Mouse (Mus musculus) lung, embryonic 14.5 days (tissue): Measurements from ENCODE around the gene Gm49405. TPM values are rescaled to one million over a fixed set of nuclear protein-coding genes. Genes with fewer than 3 reads are reported as not detected.

Source experiments
- ATAC-seq: fragments of 200-750 bp; cut with Nextera tagmentation; 2 replicates; pipeline ENCODE4 v1.8.0; 2017; ENCODE audit warnings: mild to moderate bottlenecking, moderate TSS enrichment, moderate library complexity; ENCODE audit not compliant: insufficient read depth
- DNase-seq: peaks from one replicate; pipeline ENCODE4 v3.0.0-alpha.2; 2015
- H3K27ac ChIP-seq: fragments of 300-500 bp; sonication (generic); 2 replicates; pipeline ENCODE4 v1.5.1; 2014; ENCODE audit warnings: low read depth, mild to moderate bottlenecking, moderate library complexity
- H3K27me3 ChIP-seq: fragments of 300-500 bp; sonication (generic); 2 replicates; pipeline ENCODE4 v1.6.1; 2014; ENCODE audit warnings: low read length, control low read depth; ENCODE audit not compliant: insufficient read depth
- H3K36me3 ChIP-seq: fragments of 300-500 bp; sonication (generic); 2 replicates; pipeline ENCODE4 v1.6.1; 2014; ENCODE audit warnings: control low read depth; ENCODE audit not compliant: insufficient read depth
- H3K4me1 ChIP-seq: fragments of 300-500 bp; sonication (generic); 2 replicates; pipeline ENCODE4 v1.6.1; 2014; ENCODE audit warnings: antibody characterized with exemption, control low read depth; ENCODE audit not compliant: insufficient read depth
- H3K4me2 ChIP-seq: fragments of 300-500 bp; sonication (generic); 2 replicates; pipeline ENCODE4 v1.6.1; 2014; ENCODE audit warnings: mild to moderate bottlenecking
- H3K4me3 ChIP-seq: fragments of 300-500 bp; sonication (generic); 2 replicates; pipeline ENCODE4 v1.5.1; 2014; ENCODE audit warnings: low read depth, low read length
- H3K9ac ChIP-seq: fragments of 300-500 bp; sonication (generic); 2 replicates; pipeline ENCODE4 v1.6.1; 2014
- H3K9me3 ChIP-seq: fragments of 300-500 bp; sonication (generic); 2 replicates; pipeline ENCODE4 v1.6.1; 2016; ENCODE audit warnings: low read depth, low read length, control low read depth
- CTCF ChIP-seq: IDR thresholded peaks from 2 replicates; pipeline ENCODE4 v1.5.1; 2016; ENCODE audit warnings: antibody characterized with exemption, low read depth
- WGBS: fragments of 180-500 bp; shearing (Covaris S2); extraction: QIAGEN DNeasy Blood & Tissue Kit; methylation state at CpG from one replicate; pipeline ENCODE4 v1.1.7; 2014; 5-methylcytosine and 5-hydroxymethylcytosine counted together
- polyA plus RNA-seq: library from polyadenylated mRNA; unstranded; fragments of >200 nt; fragmentation: Nextera tagmentation; extraction: Ambion mirVana; gene quantifications from 2 replicates; pipeline ENCODE4 v1.2.1, GENCODE M21; 2014

Gene Gm49405
- polyA plus RNA-seq, 1 experiment from 2014 or later, result 2.3 TPM

DNA sequence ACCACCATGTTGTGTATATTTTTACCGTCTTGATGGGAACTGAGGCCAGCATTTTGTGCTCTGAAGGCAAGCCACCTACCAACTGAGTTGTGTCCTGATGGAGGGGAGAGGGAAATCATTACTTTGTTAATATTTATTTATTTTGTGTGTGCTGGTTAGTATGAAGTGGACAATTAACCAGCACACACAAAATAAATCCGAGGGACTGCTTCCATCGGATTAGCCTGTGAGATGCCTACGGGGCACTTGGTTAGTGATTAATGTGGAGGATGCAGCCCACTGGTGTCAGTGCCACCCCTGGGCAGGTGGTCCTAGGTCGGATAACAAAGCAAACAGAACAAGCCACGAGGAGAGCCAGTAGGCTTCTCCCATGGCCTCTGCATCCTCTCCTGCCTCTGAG is 5.5 kb upstream of the Gm49405 start:
- no peak for ATAC-seq
- Histone ChIP-seq H3K9me3 (no peaks in the 10 kb centered on the region), H3K27me3 (no peaks in the 10 kb centered on the region), H3K9ac (no peak overlapping the region), H3K4me1 (no peaks in the 10 kb centered on the region), H3K27ac (no peak overlapping the region), H3K4me3 (no peak overlapping the region), H3K36me3 (no peaks in the 10 kb centered on the region), H3K4me2 (no peak overlapping the region)
- WGBS, result 34% methylated on average over 6 of the region's 6 CpGs
- DNase-seq, result no peak
- no peak for TF ChIP-seq CTCF

DNA sequence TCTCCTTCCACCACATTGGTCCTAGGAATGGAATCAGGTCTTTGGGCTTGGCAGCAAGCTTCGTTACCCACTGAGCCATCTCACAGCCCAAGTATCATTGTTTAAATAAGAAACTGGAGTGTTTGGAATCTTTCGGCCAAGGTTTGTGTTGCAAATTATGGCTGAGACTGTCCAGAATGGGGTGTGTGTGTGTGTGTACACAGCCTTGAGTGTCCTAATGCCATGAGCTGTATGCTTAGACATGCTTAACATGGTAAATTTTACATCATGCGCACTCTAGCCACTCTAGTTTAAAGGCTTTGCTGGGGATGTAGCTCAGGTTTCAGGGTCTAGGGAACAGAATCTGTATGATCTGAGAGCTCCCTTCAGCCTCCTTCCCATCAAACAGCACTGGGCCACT is 4.9 kb upstream of the Gm49405 start:
- 0 out of 2 replicates have a peak overlapping the region, but pooled peaks have one; percentile 18 for H3K27ac ChIP-seq
- H3K9ac ChIP-seq, result no peak overlapping the region
- no peaks in the 10 kb centered on the region for H3K4me1 ChIP-seq
- no peak for TF ChIP-seq CTCF
- no peaks in the 10 kb centered on the region for H3K9me3 ChIP-seq
- ATAC-seq (no peak), DNase-seq (peak; percentile 11)
- 54% methylated on average over 3 of the region's 3 CpGs for WGBS
- H3K36me3 ChIP-seq, result no peaks in the 10 kb centered on the region
- no peak overlapping the region for H3K4me3 ChIP-seq
- no peaks in the 10 kb centered on the region for H3K27me3 ChIP-seq
- H3K4me2 ChIP-seq, result no peak overlapping the region

DNA sequence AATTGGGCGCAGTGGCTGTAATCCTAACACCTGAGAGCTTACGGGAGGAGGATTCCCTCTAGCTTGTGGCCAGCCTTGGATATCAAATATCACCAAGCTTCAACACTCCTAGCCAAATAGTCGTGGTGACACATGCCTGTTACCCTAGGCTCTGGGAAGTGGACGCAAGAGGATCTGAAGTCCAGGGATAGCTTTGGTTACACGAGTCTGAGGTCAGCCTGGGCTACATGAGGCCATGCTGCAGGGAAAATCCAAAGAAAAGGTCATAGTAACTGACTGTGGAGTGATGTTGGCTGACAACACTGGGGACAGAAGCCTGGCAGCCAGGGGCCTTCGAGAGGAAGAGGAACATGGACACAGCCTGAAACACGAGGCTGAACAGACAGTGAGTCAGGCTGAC is 4.3 kb upstream of the Gm49405 start:
- peaks cover 2% of the 10 kb centered on the region; the same call in 1 of the 2 replicates for H3K4me1 ChIP-seq
- DNase-seq (no peak), ATAC-seq (no peak)
- H3K9ac ChIP-seq, result no peak overlapping the region
- H3K9me3 ChIP-seq, result no peaks in the 10 kb centered on the region
- no peak overlapping the region for H3K4me3 ChIP-seq
- WGBS, result 53% methylated on average over 7 of the region's 7 CpGs
- H3K4me2 ChIP-seq, result no peak overlapping the region
- H3K27me3 ChIP-seq, result no peaks in the 10 kb centered on the region
- TF ChIP-seq CTCF, result no peak
- 0 out of 2 replicates have a peak overlapping the region, but pooled peaks have one; percentile 18 for H3K27ac ChIP-seq
- H3K36me3 ChIP-seq, result no peaks in the 10 kb centered on the region

DNA sequence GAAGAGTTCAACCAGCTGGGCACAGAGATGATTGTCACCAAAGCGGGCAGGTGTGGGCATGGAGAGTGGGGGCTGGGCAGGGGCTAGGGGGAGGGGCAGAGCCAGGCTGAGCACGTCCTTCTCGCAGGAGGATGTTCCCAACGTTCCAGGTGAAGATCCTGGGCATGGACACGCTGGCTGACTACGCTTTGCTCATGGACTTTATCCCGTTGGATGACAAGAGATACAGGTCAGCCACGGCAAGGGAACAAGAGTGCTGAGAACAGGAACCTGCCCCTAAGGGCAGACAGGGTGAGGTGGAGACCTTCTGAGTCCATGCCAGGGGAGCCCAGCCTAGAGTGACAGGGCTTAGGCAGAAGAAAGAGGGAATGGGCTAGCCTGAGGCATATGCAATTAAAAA is 3.7 kb upstream of the Gm49405 start:
- DNase-seq (no peak), ATAC-seq (no peak)
- no peak overlapping the region for H3K4me3 ChIP-seq
- WGBS, result 70% methylated on average over 8 of the region's 8 CpGs
- no peaks in the 10 kb centered on the region for H3K9me3 ChIP-seq
- H3K4me1 ChIP-seq, result peaks cover 5% of the 10 kb centered on the region; the same call in 1 of the 2 replicates
- no peak overlapping the region for H3K9ac ChIP-seq
- H3K36me3 ChIP-seq, result no peaks in the 10 kb centered on the region
- no peak overlapping the region for H3K4me2 ChIP-seq
- no peak overlapping the region for H3K27ac ChIP-seq
- H3K27me3 ChIP-seq, result no peaks in the 10 kb centered on the region
- no peak for TF ChIP-seq CTCF

DNA sequence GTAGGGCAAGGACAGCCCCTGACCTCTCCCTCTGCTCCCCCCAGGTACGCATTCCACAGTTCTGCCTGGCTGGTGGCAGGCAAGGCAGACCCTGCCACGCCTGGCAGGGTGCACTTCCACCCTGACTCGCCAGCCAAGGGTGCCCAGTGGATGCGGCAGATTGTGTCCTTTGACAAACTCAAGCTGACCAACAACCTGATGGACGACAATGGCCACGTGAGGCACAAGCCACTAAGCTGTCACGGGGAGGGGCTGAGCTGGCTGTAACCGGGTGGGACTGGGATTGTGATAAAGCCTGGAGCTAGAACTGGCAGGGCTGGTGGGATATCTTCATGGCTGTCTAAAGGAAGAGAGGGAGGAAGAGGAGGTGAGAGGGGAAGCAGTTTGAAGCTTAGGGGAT is 3.2 kb upstream of the Gm49405 start:
- peaks cover 5% of the 10 kb centered on the region; the same call in 1 of the 2 replicates for H3K4me1 ChIP-seq
- H3K36me3 ChIP-seq, result no peaks in the 10 kb centered on the region
- no peak overlapping the region for H3K27ac ChIP-seq
- H3K4me2 ChIP-seq, result no peak overlapping the region
- H3K4me3 ChIP-seq, result no peak overlapping the region
- no peaks in the 10 kb centered on the region for H3K9me3 ChIP-seq
- 41% methylated on average over 8 of the region's 8 CpGs for WGBS
- ATAC-seq (no peak), DNase-seq (no peak)
- H3K27me3 ChIP-seq, result no peaks in the 10 kb centered on the region
- no peak overlapping the region for H3K9ac ChIP-seq
- no peak for TF ChIP-seq CTCF

DNA sequence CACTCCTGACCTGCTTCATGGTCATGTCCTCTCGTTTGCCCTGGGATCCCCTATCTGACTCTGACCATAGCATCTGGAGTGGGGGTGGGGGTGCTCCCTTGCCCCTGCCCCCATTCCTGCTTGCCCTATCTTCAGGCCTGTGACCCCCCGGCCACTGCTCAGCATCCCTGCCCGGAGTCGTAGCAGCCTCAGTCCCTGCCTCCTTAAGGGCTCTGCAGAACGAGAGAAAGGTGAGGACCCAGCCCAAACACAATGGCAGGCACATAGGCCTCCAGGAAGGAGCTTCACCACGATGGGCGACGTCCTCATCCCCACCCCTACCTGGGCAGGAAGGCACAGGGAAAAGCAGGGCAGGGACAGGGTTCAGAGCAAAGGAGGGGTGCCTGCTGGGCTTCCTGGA is 2.1 kb upstream of the Gm49405 start:
- TF ChIP-seq CTCF, result no peak
- 69% methylated on average over 8 of the region's 8 CpGs for WGBS
- no peaks in the 10 kb centered on the region for H3K9me3 ChIP-seq
- H3K4me1 ChIP-seq, result peaks cover 5% of the 10 kb centered on the region; the same call in 1 of the 2 replicates
- H3K27me3 ChIP-seq, result no peaks in the 10 kb centered on the region
- H3K9ac ChIP-seq, result no peak overlapping the region
- H3K4me3 ChIP-seq, result no peak overlapping the region
- no peak overlapping the region for H3K4me2 ChIP-seq
- ATAC-seq (no peak), DNase-seq (no peak)
- H3K27ac ChIP-seq, result no peak overlapping the region
- H3K36me3 ChIP-seq, result no peaks in the 10 kb centered on the region

DNA sequence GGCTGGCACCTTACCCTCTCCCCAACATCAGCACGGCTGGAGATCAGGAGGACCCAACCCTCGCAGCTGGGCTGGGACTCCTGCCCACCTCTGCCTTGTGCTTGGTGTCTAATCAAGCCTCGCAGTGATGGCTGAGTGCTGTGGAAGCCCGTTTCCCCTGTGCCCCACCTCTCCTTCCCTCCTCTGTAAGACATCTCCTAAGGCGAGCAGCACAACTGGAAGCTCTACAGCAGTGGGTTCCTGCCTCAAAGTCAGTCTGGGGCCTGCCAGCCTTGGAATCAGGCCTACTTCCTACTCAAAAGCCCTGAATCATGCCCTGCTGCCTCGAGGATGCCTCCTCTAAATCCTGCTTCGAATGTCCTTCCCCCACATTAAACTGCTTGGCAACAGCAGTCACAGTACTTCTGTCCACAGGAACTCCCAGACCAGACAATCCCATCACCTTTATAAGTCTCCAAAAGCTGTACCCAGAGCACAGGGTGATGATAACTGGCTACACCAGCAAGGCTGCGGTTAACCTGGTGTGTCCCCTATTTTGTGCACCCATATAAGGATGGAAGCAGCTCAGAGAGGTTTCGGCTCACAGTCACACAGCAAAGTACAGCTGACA is 1.2 kb upstream of the Gm49405 start:
- H3K9me3 ChIP-seq, result no peaks in the 10 kb centered on the region
- no peak overlapping the region for H3K9ac ChIP-seq
- H3K27ac ChIP-seq, result peak overlapping the region; percentile 97; the same call in 1 of the 2 replicates
- H3K4me2 ChIP-seq, result peak overlapping the region; percentile 93; the same call in 1 of the 2 replicates
- no peaks in the 10 kb centered on the region for H3K27me3 ChIP-seq
- peak overlapping the region; percentile 48; the same call in 1 of the 2 replicates for H3K4me3 ChIP-seq
- H3K36me3 ChIP-seq, result no peaks in the 10 kb centered on the region
- peaks cover 5% of the 10 kb centered on the region; the same call in 1 of the 2 replicates for H3K4me1 ChIP-seq
- TF ChIP-seq CTCF, result no peak
- no peak for ATAC-seq
- DNase-seq, result no peak
- 77% methylated on average over 9 of the region's 9 CpGs for WGBS
